Mouse (Mus musculus): ENCODE results near the gene Msmp.

- no peak for TF ChIP-seq HCFC1 (IDR thresholded peaks at IDR 0.05; ENCODE audit: borderline replicate concordance, insufficient read depth, low read length)
- TF ChIP-seq CHD2 (IDR thresholded peaks at IDR 0.05; ENCODE audit: low read depth, low read length), result no peak
Measured at GRCm38 (mm10) chr4:43579256-43579655, 5.0 kb downstream of the Msmp start.

Measured in ES-E14 (cell line).